Mouse (Mus musculus): ENCODE data around the gene Tcf20. TPM values are rescaled to one million over a fixed set of nuclear protein-coding genes. Genes with fewer than 3 reads are reported as not detected.
"Not testable (repeated sequence)": the region's sequence is repeated elsewhere in the genome, so short reads cannot be mapped to it uniquely, and the experiment has no call there.

Gene Tcf20
- polyA plus RNA-seq, 1 experiment from 2014 or later, result 7.2 TPM

GRCm38 (mm10) chr15:82889426-82889825 is 98.2 kb downstream of the Tcf20 start:
- Histone ChIP-seq H3K27me3 (ENCODE audit: control insufficient read depth, insufficient read depth, low read depth, low read length) (no peaks in the 10 kb centered on the region), H3K4me2 (ENCODE audit: low read depth, low read length) (no peak overlapping the region), H3K36me3 (ENCODE audit: control insufficient read depth, insufficient read depth, low read length) (no peaks in the 10 kb centered on the region), H3K9me3 (ENCODE audit: control insufficient read depth, low read length) (no peaks in the 10 kb centered on the region), H3K4me1 (replicated peaks; ENCODE audit: control insufficient read depth, insufficient read depth, low read length) (no peaks in the 10 kb centered on the region), H3K9ac (ENCODE audit: low read length) (no peak overlapping the region), H3K4me3 (ENCODE audit: low read length) (no peak overlapping the region), H3K27ac (ENCODE audit: low read length) (no peak overlapping the region)
- 43% methylated on average over 1 of the region's 1 CpGs for WGBS
- ATAC-seq (ENCODE audit: low read depth), result no peak

- H3K4me1 ChIP-seq (replicated peaks; ENCODE audit: control insufficient read depth, insufficient read depth, low read length), result no peaks in the 10 kb centered on the region
- H3K36me3 ChIP-seq (ENCODE audit: control insufficient read depth, insufficient read depth, low read length), result no peaks in the 10 kb centered on the region
- H3K4me2 ChIP-seq (ENCODE audit: low read depth, low read length), result no peak overlapping the region
- no peak overlapping the region for H3K9ac ChIP-seq (ENCODE audit: low read length)
- no peak for ATAC-seq (ENCODE audit: low read depth)
- WGBS, result 68% methylated on average over 2 of the region's 2 CpGs
- H3K4me3 ChIP-seq (ENCODE audit: low read length), result no peak overlapping the region
- H3K9me3 ChIP-seq (ENCODE audit: control insufficient read depth, low read length), result no peaks in the 10 kb centered on the region
- no peaks in the 10 kb centered on the region for H3K27me3 ChIP-seq (ENCODE audit: control insufficient read depth, insufficient read depth, low read depth, low read length)
- H3K27ac ChIP-seq (ENCODE audit: low read length), result no peak overlapping the region
These were observed 99.2 kb downstream of the Tcf20 start for GRCm38 (mm10) chr15:82888466-82888865.

- Histone ChIP-seq H3K27me3 (ENCODE audit: control insufficient read depth, insufficient read depth, low read depth, low read length) (no peaks in the 10 kb centered on the region), H3K4me3 (ENCODE audit: low read length) (no peak overlapping the region), H3K4me1 (replicated peaks; ENCODE audit: control insufficient read depth, insufficient read depth, low read length) (peaks cover 9% of the 10 kb centered on the region), H3K27ac (ENCODE audit: low read length) (no peak overlapping the region), H3K9ac (ENCODE audit: low read length) (no peak overlapping the region), H3K36me3 (ENCODE audit: control insufficient read depth, insufficient read depth, low read length) (no peaks in the 10 kb centered on the region), H3K4me2 (ENCODE audit: low read depth, low read length) (no peak overlapping the region), H3K9me3 (ENCODE audit: control insufficient read depth, low read length) (no peaks in the 10 kb centered on the region)
- ATAC-seq (ENCODE audit: low read depth), result no peak
These were observed 110.4 kb downstream of the Tcf20 start for GRCm38 (mm10) chr15:82877309-82877708.

GRCm38 (mm10) chr15:82876863-82877262 is 110.8 kb downstream of the Tcf20 start:
- Histone ChIP-seq H3K4me1 (replicated peaks; ENCODE audit: control insufficient read depth, insufficient read depth, low read length) (peaks cover 9% of the 10 kb centered on the region), H3K4me3 (ENCODE audit: low read length) (no peak overlapping the region), H3K9ac (ENCODE audit: low read length) (no peak overlapping the region), H3K9me3 (ENCODE audit: control insufficient read depth, low read length) (no peaks in the 10 kb centered on the region), H3K27ac (ENCODE audit: low read length) (no peak overlapping the region; the same call in 1 of the 2 replicates), H3K36me3 (ENCODE audit: control insufficient read depth, insufficient read depth, low read length) (no peaks in the 10 kb centered on the region), H3K27me3 (ENCODE audit: control insufficient read depth, insufficient read depth, low read depth, low read length) (no peaks in the 10 kb centered on the region), H3K4me2 (ENCODE audit: low read depth, low read length) (no peak overlapping the region)
- 54% methylated on average over 2 of the region's 2 CpGs for WGBS
- ATAC-seq (ENCODE audit: low read depth), result no peak

GRCm38 (mm10) chr15:82872037-82872436 is 115.6 kb downstream of the Tcf20 start:
- no peak for ATAC-seq (ENCODE audit: low read depth)
- H3K27me3 ChIP-seq (ENCODE audit: control insufficient read depth, insufficient read depth, low read depth, low read length), result no peaks in the 10 kb centered on the region
- no peak overlapping the region for H3K27ac ChIP-seq (ENCODE audit: low read length)
- no peak overlapping the region for H3K9ac ChIP-seq (ENCODE audit: low read length)
- H3K4me1 ChIP-seq (replicated peaks; ENCODE audit: control insufficient read depth, insufficient read depth, low read length), result peaks cover 5% of the 10 kb centered on the region
- no peaks in the 10 kb centered on the region for H3K36me3 ChIP-seq (ENCODE audit: control insufficient read depth, insufficient read depth, low read length)
- H3K4me2 ChIP-seq (ENCODE audit: low read depth, low read length), result no peak overlapping the region
- H3K4me3 ChIP-seq (ENCODE audit: low read length), result no peak overlapping the region
- no peaks in the 10 kb centered on the region for H3K9me3 ChIP-seq (ENCODE audit: control insufficient read depth, low read length)
- WGBS, result 87% methylated on average over 1 of the region's 1 CpGs

- H3K36me3 ChIP-seq (ENCODE audit: control insufficient read depth, insufficient read depth, low read length); H3K4me1 ChIP-seq (replicated peaks; ENCODE audit: control insufficient read depth, insufficient read depth, low read length); H3K27me3 ChIP-seq (ENCODE audit: control insufficient read depth, insufficient read depth, low read depth, low read length); H3K27ac ChIP-seq (ENCODE audit: low read length); H3K4me2 ChIP-seq (ENCODE audit: low read depth, low read length); H3K9ac ChIP-seq (ENCODE audit: low read length); H3K9me3 ChIP-seq (ENCODE audit: control insufficient read depth, low read length); H3K4me3 ChIP-seq (ENCODE audit: low read length); ATAC-seq (ENCODE audit: low read depth): not testable (repeated sequence)
- 94% methylated on average over 3 of the region's 3 CpGs for WGBS
These were observed 121.4 kb downstream of the Tcf20 start for GRCm38 (mm10) chr15:82866286-82866685.

GRCm38 (mm10) chr15:82863674-82864073 is 124.0 kb downstream of the Tcf20 start:
- Histone ChIP-seq H3K27me3 (ENCODE audit: control insufficient read depth, insufficient read depth, low read depth, low read length) (no peaks in the 10 kb centered on the region), H3K27ac (ENCODE audit: low read length) (no peak overlapping the region), H3K9me3 (ENCODE audit: control insufficient read depth, low read length) (no peaks in the 10 kb centered on the region), H3K4me1 (replicated peaks; ENCODE audit: control insufficient read depth, insufficient read depth, low read length) (peaks cover 7% of the 10 kb centered on the region; the same call in 1 of the 2 replicates), H3K36me3 (ENCODE audit: control insufficient read depth, insufficient read depth, low read length) (no peaks in the 10 kb centered on the region; the same call in 1 of the 2 replicates), H3K4me3 (ENCODE audit: low read length) (no peak overlapping the region), H3K9ac (ENCODE audit: low read length) (no peak overlapping the region), H3K4me2 (ENCODE audit: low read depth, low read length) (no peak overlapping the region)
- no peak for ATAC-seq (ENCODE audit: low read depth)
- 52% methylated on average over 1 of the region's 1 CpGs for WGBS

- H3K27ac ChIP-seq (ENCODE audit: low read length), result no peak overlapping the region
- no peaks in the 10 kb centered on the region for H3K27me3 ChIP-seq (ENCODE audit: control insufficient read depth, insufficient read depth, low read depth, low read length)
- 62% methylated on average over 11 of the region's 11 CpGs for WGBS
- no peaks in the 10 kb centered on the region for H3K9me3 ChIP-seq (ENCODE audit: control insufficient read depth, low read length)
- no peak overlapping the region for H3K9ac ChIP-seq (ENCODE audit: low read length)
- H3K4me3 ChIP-seq (ENCODE audit: low read length), result no peak overlapping the region
- no peak for ATAC-seq (ENCODE audit: low read depth)
- H3K4me1 ChIP-seq (replicated peaks; ENCODE audit: control insufficient read depth, insufficient read depth, low read length), result 0 out of 2 replicates have a peak, but pooled peaks cover 2% of the 10 kb centered on the region
- peaks cover 24% of the 10 kb centered on the region for H3K36me3 ChIP-seq (ENCODE audit: control insufficient read depth, insufficient read depth, low read length)
- no peak overlapping the region for H3K4me2 ChIP-seq (ENCODE audit: low read depth, low read length)
These were observed 130.9 kb downstream of the Tcf20 start for GRCm38 (mm10) chr15:82856652-82857378.

- no peak overlapping the region for H3K27ac ChIP-seq (ENCODE audit: low read length)
- H3K27me3 ChIP-seq (ENCODE audit: control insufficient read depth, insufficient read depth, low read depth, low read length), result no peaks in the 10 kb centered on the region
- no peak overlapping the region for H3K4me3 ChIP-seq (ENCODE audit: low read length)
- no peak overlapping the region for H3K9ac ChIP-seq (ENCODE audit: low read length)
- H3K4me1 ChIP-seq (replicated peaks; ENCODE audit: control insufficient read depth, insufficient read depth, low read length), result 0 out of 2 replicates have a peak, but pooled peaks cover 2% of the 10 kb centered on the region
- H3K9me3 ChIP-seq (ENCODE audit: control insufficient read depth, low read length), result no peaks in the 10 kb centered on the region
- H3K4me2 ChIP-seq (ENCODE audit: low read depth, low read length), result no peak overlapping the region
- H3K36me3 ChIP-seq (ENCODE audit: control insufficient read depth, insufficient read depth, low read length), result peaks cover 24% of the 10 kb centered on the region
- ATAC-seq (ENCODE audit: low read depth), result no peak
- WGBS, result 89% methylated on average over 2 of the region's 2 CpGs
These were observed 131.6 kb downstream of the Tcf20 start for GRCm38 (mm10) chr15:82856065-82856464.
